Mouse (Mus musculus): ENCODE data around the gene Gm20662. TPM values are rescaled to one million over a fixed set of nuclear protein-coding genes. Genes with fewer than 3 reads are reported as not detected.
"Not testable (repeated sequence)": the region's sequence is repeated elsewhere in the genome, so short reads cannot be mapped to it uniquely, and the experiment has no call there.

Gene Gm20662
- polyA plus RNA-seq, 1 experiment from 2014 or later = 0.39 TPM

DNA sequence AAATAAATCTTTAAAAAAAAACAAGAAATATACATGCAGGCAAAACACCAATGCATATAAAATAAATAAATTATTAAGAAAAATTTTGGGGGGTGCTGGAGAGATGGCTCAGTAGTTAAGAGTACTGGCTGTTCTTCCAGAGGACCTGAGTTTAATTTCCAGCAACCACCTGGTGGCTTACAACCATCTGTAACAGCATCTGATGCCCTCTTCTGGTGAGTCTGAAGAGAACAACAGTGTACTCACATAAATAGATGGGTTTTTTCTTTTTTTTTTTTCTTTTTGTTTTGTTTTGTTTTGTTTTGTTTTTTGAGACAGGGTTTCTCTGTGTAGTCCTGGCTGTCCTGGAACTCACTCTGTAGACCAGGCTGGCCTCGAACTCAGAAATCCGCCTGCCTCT, 17.4 kb downstream of the Gm20662 start:
- WGBS = 87% methylated on average over 2 of the region's 2 CpGs

DNA sequence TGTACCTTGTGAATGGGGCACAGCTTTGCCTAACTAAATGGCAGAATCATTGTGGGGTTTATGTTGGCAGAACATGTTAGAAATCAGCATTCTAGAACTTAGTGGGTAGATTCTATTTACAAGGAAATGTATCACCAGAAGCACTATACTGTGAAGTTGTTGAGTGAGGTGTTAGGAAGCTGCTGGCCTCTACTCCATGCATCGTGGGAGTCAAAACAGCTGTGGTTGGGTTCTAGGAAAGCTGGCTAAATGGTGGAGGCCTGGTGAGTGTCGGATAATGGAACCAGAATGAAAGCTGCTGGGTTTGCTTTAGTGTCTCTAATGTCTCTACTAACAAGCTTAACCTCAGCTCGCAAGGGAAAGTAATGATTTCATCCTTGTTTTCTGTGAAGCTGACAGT, 21.0 kb downstream of the Gm20662 start:
- DNase-seq (ENCODE audit: low spot score) = no peak
- 80% methylated on average over 3 of the region's 3 CpGs for WGBS
- no peak overlapping the region for H3K9ac ChIP-seq (ENCODE audit: low read length)
- no peaks in the 10 kb centered on the region for H3K9me3 ChIP-seq (ENCODE audit: control insufficient read depth, low read length)
- H3K4me1 ChIP-seq (replicated peaks; ENCODE audit: control insufficient read depth, insufficient read depth, low read length) = no peaks in the 10 kb centered on the region
- H3K27ac ChIP-seq (ENCODE audit: low read depth, low read length) = no peak overlapping the region
- no peak overlapping the region for H3K4me3 ChIP-seq (ENCODE audit: low read depth, low read length)
- H3K27me3 ChIP-seq (ENCODE audit: control insufficient read depth, insufficient read depth, low read length) = no peaks in the 10 kb centered on the region
- no peak for ATAC-seq (replicated peaks; ENCODE audit: low FRiP score)
- no peak overlapping the region for H3K4me2 ChIP-seq (ENCODE audit: low read depth, low read length, severe bottlenecking)
- no peaks in the 10 kb centered on the region; the same call in 1 of the 2 replicates for H3K36me3 ChIP-seq (ENCODE audit: control insufficient read depth, insufficient read depth, low read length)

More for the DNA sequence above, 17.4 kb downstream of the Gm20662 start:
- H3K27me3 ChIP-seq (ENCODE audit: control insufficient read depth, insufficient read depth, low read length); H3K4me2 ChIP-seq (ENCODE audit: low read depth, low read length, severe bottlenecking); H3K4me1 ChIP-seq (replicated peaks; ENCODE audit: control insufficient read depth, insufficient read depth, low read length); H3K4me3 ChIP-seq (ENCODE audit: low read depth, low read length); H3K9ac ChIP-seq (ENCODE audit: low read length); DNase-seq (ENCODE audit: low spot score); H3K36me3 ChIP-seq (ENCODE audit: control insufficient read depth, insufficient read depth, low read length); H3K9me3 ChIP-seq (ENCODE audit: control insufficient read depth, low read length); H3K27ac ChIP-seq (ENCODE audit: low read depth, low read length); ATAC-seq (replicated peaks; ENCODE audit: low FRiP score): not testable (repeated sequence)

DNA sequence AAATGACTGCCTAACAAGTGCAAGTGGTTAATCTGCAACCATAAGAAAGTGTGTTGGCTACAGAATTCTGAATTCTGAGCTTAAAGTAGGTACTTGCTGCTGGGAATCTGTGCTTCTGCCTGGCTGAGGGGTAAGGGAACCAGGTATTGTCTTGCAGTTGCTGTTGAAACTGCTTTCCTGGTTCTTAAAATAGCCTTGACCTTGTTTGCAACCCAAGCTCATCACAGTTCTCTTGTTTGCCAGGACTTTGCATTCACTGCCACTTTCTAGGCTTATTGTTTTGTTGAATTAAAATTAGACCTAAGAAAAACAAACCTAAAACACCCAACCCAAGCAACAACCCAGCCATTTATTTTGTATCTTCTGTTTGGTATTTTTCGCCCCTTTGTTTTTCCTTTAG, 24.6 kb downstream of the Gm20662 start:
- H3K4me1 ChIP-seq (replicated peaks; ENCODE audit: control insufficient read depth, insufficient read depth, low read length) = no peaks in the 10 kb centered on the region
- H3K4me3 ChIP-seq (ENCODE audit: low read depth, low read length) = no peak overlapping the region
- DNase-seq (ENCODE audit: low spot score) = no peak
- 90% methylated on average over 1 of the region's 1 CpGs for WGBS
- ATAC-seq (replicated peaks; ENCODE audit: low FRiP score) = no peak
- no peaks in the 10 kb centered on the region; the same call in none of the 2 replicates for H3K36me3 ChIP-seq (ENCODE audit: control insufficient read depth, insufficient read depth, low read length)
- H3K9me3 ChIP-seq (ENCODE audit: control insufficient read depth, low read length) = no peaks in the 10 kb centered on the region
- no peak overlapping the region for H3K9ac ChIP-seq (ENCODE audit: low read length)
- no peak overlapping the region for H3K27ac ChIP-seq (ENCODE audit: low read depth, low read length)
- no peaks in the 10 kb centered on the region for H3K27me3 ChIP-seq (ENCODE audit: control insufficient read depth, insufficient read depth, low read length)
- H3K4me2 ChIP-seq (ENCODE audit: low read depth, low read length, severe bottlenecking) = no peak overlapping the region

DNA sequence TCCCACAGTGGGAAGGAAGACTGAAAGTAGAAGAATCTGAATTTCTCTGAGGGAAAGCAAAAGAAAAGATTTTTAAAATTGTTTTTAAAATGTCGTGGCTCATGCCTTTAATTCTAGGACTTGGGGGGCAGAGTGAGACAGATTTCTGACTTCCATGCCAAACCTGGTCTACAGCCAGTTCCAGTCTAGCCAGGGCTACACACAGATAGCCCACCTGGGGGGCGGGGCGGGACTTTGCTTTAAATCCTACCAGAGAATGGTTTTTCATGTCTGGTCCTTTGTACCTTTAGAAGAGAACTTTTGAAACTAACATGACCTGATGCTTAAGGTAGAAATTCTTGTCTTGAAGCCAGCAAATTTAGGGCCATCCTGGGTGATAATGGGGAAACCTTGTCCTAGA, 27.1 kb downstream of the Gm20662 start:
- H3K36me3 ChIP-seq (ENCODE audit: control insufficient read depth, insufficient read depth, low read length) = peaks cover 5% of the 10 kb centered on the region
- H3K4me3 ChIP-seq (ENCODE audit: low read depth, low read length) = no peak overlapping the region
- H3K27ac ChIP-seq (ENCODE audit: low read depth, low read length) = no peak overlapping the region
- ATAC-seq (replicated peaks; ENCODE audit: low FRiP score) (no peak), DNase-seq (ENCODE audit: low spot score) (no peak)
- 89% methylated on average over 3 of the region's 3 CpGs for WGBS
- no peak overlapping the region for H3K4me2 ChIP-seq (ENCODE audit: low read depth, low read length, severe bottlenecking)
- no peaks in the 10 kb centered on the region for H3K27me3 ChIP-seq (ENCODE audit: control insufficient read depth, insufficient read depth, low read length)
- H3K9ac ChIP-seq (ENCODE audit: low read length) = no peak overlapping the region
- no peaks in the 10 kb centered on the region for H3K4me1 ChIP-seq (replicated peaks; ENCODE audit: control insufficient read depth, insufficient read depth, low read length)
- no peaks in the 10 kb centered on the region for H3K9me3 ChIP-seq (ENCODE audit: control insufficient read depth, low read length)

DNA sequence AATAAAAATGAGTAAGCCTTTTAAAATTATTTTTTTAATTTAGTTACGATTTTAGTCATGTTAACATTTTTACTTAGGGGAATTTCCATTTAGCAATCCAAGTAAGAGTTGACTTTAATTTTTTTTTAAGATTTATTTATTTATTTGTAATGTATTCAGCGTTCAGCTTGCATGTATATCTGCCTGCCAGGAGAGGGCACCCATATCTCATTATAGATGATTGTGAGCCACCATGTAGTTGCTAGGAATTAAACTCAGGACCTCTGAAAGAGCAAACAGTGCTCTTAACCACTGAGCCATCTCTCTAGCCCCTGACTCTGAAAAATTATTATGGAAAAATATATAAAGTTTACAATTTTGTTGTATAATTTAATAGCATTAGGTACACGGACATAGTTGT, 30.4 kb downstream of the Gm20662 start:
- DNase-seq (ENCODE audit: low spot score) = no peak
- Histone ChIP-seq H3K9ac (ENCODE audit: low read length) (no peak overlapping the region), H3K27ac (ENCODE audit: low read depth, low read length) (no peak overlapping the region), H3K9me3 (ENCODE audit: control insufficient read depth, low read length) (no peaks in the 10 kb centered on the region), H3K27me3 (ENCODE audit: control insufficient read depth, insufficient read depth, low read length) (no peaks in the 10 kb centered on the region), H3K4me3 (ENCODE audit: low read depth, low read length) (no peak overlapping the region), H3K4me2 (ENCODE audit: low read depth, low read length, severe bottlenecking) (no peak overlapping the region), H3K4me1 (replicated peaks; ENCODE audit: control insufficient read depth, insufficient read depth, low read length) (no peaks in the 10 kb centered on the region), H3K36me3 (ENCODE audit: control insufficient read depth, insufficient read depth, low read length) (peaks cover 5% of the 10 kb centered on the region)
- no peak for ATAC-seq (replicated peaks; ENCODE audit: low FRiP score)
- 93% methylated on average over 3 of the region's 3 CpGs for WGBS

DNA sequence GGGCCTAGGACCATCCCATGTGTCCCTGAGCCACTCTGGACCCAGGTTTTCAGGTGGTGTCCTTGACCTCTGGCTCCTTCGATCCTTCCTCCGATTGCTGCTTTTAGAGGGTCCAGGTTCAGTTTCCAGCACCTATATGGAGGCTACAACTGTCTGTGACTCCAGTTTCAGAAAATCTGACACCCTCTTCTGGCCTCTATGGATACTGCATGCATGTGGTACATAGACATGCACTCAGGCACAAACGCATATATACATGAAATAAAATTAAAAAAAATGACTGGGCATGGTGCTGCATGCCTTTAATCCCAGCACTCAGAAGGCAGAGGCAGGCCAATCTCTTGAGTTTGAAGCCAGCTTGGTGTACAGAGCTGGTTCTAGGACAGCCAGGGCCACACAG, 31.7 kb downstream of the Gm20662 start:
- no peak overlapping the region for H3K4me3 ChIP-seq (ENCODE audit: low read depth, low read length)
- H3K9me3 ChIP-seq (ENCODE audit: control insufficient read depth, low read length) = no peaks in the 10 kb centered on the region
- H3K27me3 ChIP-seq (ENCODE audit: control insufficient read depth, insufficient read depth, low read length) = no peaks in the 10 kb centered on the region
- H3K4me1 ChIP-seq (replicated peaks; ENCODE audit: control insufficient read depth, insufficient read depth, low read length) = no peaks in the 10 kb centered on the region
- ATAC-seq (replicated peaks; ENCODE audit: low FRiP score) = no peak
- WGBS = over 99% methylated on average over 3 of the region's 3 CpGs
- peaks cover 8% of the 10 kb centered on the region for H3K36me3 ChIP-seq (ENCODE audit: control insufficient read depth, insufficient read depth, low read length)
- no peak overlapping the region for H3K9ac ChIP-seq (ENCODE audit: low read length)
- no peak overlapping the region for H3K4me2 ChIP-seq (ENCODE audit: low read depth, low read length, severe bottlenecking)
- no peak for DNase-seq (ENCODE audit: low spot score)
- no peak overlapping the region for H3K27ac ChIP-seq (ENCODE audit: low read depth, low read length)

DNA sequence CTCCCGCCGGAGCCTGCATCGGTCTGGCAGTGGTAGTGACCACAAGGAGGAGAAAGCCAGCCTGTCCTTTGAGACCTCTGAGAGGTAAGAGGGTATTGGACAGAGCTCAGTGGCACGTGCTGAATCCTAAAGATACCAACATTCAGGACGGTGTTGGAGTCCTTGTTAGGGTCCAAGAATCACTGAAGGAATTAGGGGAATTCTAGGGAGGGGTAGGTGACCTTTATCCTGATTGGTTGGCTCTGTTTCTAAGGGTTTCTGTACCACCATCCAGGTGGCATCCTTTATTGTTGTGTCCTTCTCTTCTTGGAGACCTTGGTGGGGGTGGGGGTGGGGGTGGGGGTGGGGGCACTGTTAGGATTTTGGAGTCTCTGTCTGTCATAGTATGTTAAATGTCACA, 36.0 kb downstream of the Gm20662 start:
- 95% methylated on average over 5 of the region's 5 CpGs for whole genome bisulfite sequencing
- Histone ChIP-seq H3K4me2 (ENCODE audit: low read depth, low read length, severe bottlenecking) (no peak overlapping the region), H3K4me3 (ENCODE audit: low read depth, low read length) (no peak overlapping the region), H3K9me3 (ENCODE audit: control insufficient read depth, low read length) (no peaks in the 10 kb centered on the region), H3K27ac (ENCODE audit: low read depth, low read length) (no peak overlapping the region), H3K4me1 (replicated peaks; ENCODE audit: control insufficient read depth, insufficient read depth, low read length) (no peaks in the 10 kb centered on the region), H3K27me3 (ENCODE audit: control insufficient read depth, insufficient read depth, low read length) (no peaks in the 10 kb centered on the region), H3K36me3 (ENCODE audit: control insufficient read depth, insufficient read depth, low read length) (peaks cover 8% of the 10 kb centered on the region; the same call in 1 of the 2 replicates), H3K9ac (ENCODE audit: low read length) (no peak overlapping the region)
- no peak for ATAC-seq (replicated peaks; ENCODE audit: low FRiP score)
- DNase-seq (ENCODE audit: low spot score) = no peak

DNA sequence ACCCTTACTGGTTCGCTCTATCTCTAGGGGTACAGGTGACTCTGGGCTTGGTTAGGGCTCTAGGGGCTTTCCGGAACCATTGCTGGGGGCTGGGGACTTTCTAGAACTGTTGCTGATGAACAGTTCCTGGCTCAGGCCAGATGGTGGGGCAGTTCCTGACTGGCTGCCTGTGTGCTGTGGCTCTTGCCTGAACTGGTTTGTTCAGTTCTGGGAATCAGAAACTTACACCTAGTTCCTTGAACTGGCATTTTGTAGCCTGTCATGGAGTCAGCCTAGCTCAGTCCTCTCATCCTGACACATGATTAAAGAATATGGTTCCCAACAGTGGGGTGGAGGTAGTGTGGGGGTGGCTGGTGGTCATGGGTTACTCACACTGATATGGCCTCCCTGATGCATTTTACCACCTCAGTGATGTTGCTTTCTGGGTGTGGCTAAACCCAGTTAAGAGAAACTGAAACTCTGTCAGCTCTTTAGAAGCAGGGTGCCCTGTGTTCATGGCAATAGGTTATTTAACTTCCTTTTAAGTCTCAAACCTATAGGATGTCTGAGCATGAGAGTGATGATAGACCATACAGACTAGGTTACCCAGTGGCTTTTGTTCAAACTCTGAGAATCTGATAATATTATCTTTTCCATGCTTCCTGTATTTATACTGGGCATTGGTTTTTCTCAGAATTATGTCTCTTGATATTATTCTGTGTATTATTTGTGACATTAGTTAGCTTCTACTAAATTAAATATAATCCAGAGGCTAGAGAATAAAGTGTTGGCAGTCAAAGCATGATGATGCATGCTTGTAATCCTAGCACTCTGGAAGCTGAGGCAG, 39.4 kb downstream of the Gm20662 start:
- H3K27ac ChIP-seq (ENCODE audit: low read depth, low read length) = no peak overlapping the region
- H3K4me3 ChIP-seq (ENCODE audit: low read depth, low read length) = no peak overlapping the region
- DNase-seq (ENCODE audit: low spot score) (no peak), ATAC-seq (replicated peaks; ENCODE audit: low FRiP score) (no peak)
- no peaks in the 10 kb centered on the region for H3K4me1 ChIP-seq (replicated peaks; ENCODE audit: control insufficient read depth, insufficient read depth, low read length)
- 100% methylated on average over 2 of the region's 2 CpGs for WGBS
- H3K4me2 ChIP-seq (ENCODE audit: low read depth, low read length, severe bottlenecking) = no peak overlapping the region
- H3K36me3 ChIP-seq (ENCODE audit: control insufficient read depth, insufficient read depth, low read length) = peaks cover 3% of the 10 kb centered on the region; the same call in 1 of the 2 replicates
- H3K27me3 ChIP-seq (ENCODE audit: control insufficient read depth, insufficient read depth, low read length) = no peaks in the 10 kb centered on the region
- no peak overlapping the region for H3K9ac ChIP-seq (ENCODE audit: low read length)
- H3K9me3 ChIP-seq (ENCODE audit: control insufficient read depth, low read length) = no peaks in the 10 kb centered on the region

Measured in forebrain, embryonic 11.5 days (tissue).